Mouse (Mus musculus) kidney, postnatal 0 days (tissue): ENCODE measurements around the gene Ttll9. TPM values are rescaled to one million over a fixed set of nuclear protein-coding genes. Genes with fewer than 3 reads are reported as not detected.

Experiments used
- ATAC-seq: fragments of 200-750 bp; cut with Nextera tagmentation; replicated peaks from 2 replicates; pipeline ENCODE4 v1.8.0; 2017; ENCODE audit warnings: low read depth, moderate number of reproducible peaks, moderate TSS enrichment, moderate library complexity; ENCODE audit not compliant: low FRiP score
- DNase-seq: peaks from one replicate; pipeline ENCODE4 v3.0.0-alpha.2; 2016; ENCODE audit warnings: low spot score
- H3K27ac ChIP-seq: fragments of 300-500 bp; sonication (generic); 2 replicates; pipeline ENCODE4 v1.5.1; 2014; ENCODE audit warnings: mild to moderate bottlenecking
- H3K27me3 ChIP-seq: fragments of 300-500 bp; sonication (generic); 2 replicates; pipeline ENCODE4 v1.6.1; 2014; ENCODE audit warnings: low read length, mixed read lengths; ENCODE audit not compliant: insufficient read depth
- H3K36me3 ChIP-seq: fragments of 300-500 bp; sonication (generic); 2 replicates; pipeline ENCODE4 v1.6.1; 2014; ENCODE audit warnings: low read length, mixed read lengths; ENCODE audit not compliant: insufficient read depth
- H3K4me1 ChIP-seq: fragments of 300-500 bp; sonication (generic); replicated peaks from 2 replicates; pipeline ENCODE4 v1.6.1; 2014; ENCODE audit warnings: antibody characterized with exemption, low read length, mixed read lengths; ENCODE audit not compliant: insufficient read depth
- H3K4me2 ChIP-seq: fragments of 300-500 bp; sonication (generic); 2 replicates; pipeline ENCODE4 v1.6.1; 2014; ENCODE audit warnings: mild to moderate bottlenecking, low read length, moderate library complexity, mixed read lengths
- H3K4me3 ChIP-seq: fragments of 300-500 bp; sonication (generic); replicated peaks from 2 replicates; pipeline ENCODE4 v1.5.1; 2014; ENCODE audit warnings: low read depth, low read length
- H3K9ac ChIP-seq: fragments of 300-500 bp; sonication (generic); 2 replicates; pipeline ENCODE4 v1.6.1; 2014; ENCODE audit warnings: low read depth, low read length
- H3K9me3 ChIP-seq: fragments of 300-500 bp; sonication (generic); replicated peaks from 2 replicates; pipeline ENCODE4 v1.6.1; 2016; ENCODE audit warnings: low read length, inconsistent platforms, mixed read lengths
- CTCF ChIP-seq: IDR thresholded peaks from 2 replicates; pipeline ENCODE4 v1.5.1; 2016; ENCODE audit warnings: antibody characterized with exemption, low read depth, mild to moderate bottlenecking, moderate library complexity
- WGBS: fragments of 180-500 bp; shearing (Covaris S2); extraction: QIAGEN DNeasy Blood & Tissue Kit; methylation state at CpG from one replicate; pipeline ENCODE4 v1.1.7; 2014; 5-methylcytosine and 5-hydroxymethylcytosine counted together
- polyA plus RNA-seq: library from polyadenylated mRNA; unstranded; fragments of >200 nt; fragmentation: Nextera tagmentation; extraction: Ambion mirVana; gene quantifications from 2 replicates; pipeline ENCODE4 v1.2.1, GENCODE M21; 2015

The Ttll9 gene
- polyA plus RNA-seq, 1 experiment from 2014 or later: 0.75 TPM

- Histone ChIP-seq H3K27ac (no peak overlapping the region), H3K4me2 (no peak overlapping the region), H3K36me3 (no peaks in the 10 kb centered on the region), H3K9me3 (no peaks in the 10 kb centered on the region), H3K27me3 (peaks cover 20% of the 10 kb centered on the region), H3K9ac (no peak overlapping the region), H3K4me3 (no peak overlapping the region), H3K4me1 (peaks cover 9% of the 10 kb centered on the region; the same call in 1 of the 2 replicates)
- ATAC-seq (no peak), DNase-seq (no peak)
- TF ChIP-seq CTCF: no peak
- 55% methylated on average over 9 of the region's 9 CpGs for WGBS
Observed at GRCm38 (mm10) chr2:152944013-152944412, 18.3 kb upstream of the Ttll9 start.

- Histone ChIP-seq H3K27me3 (peaks cover 22% of the 10 kb centered on the region), H3K9ac (no peak overlapping the region), H3K4me3 (no peak overlapping the region), H3K27ac (no peak overlapping the region), H3K36me3 (no peaks in the 10 kb centered on the region), H3K9me3 (no peaks in the 10 kb centered on the region), H3K4me2 (no peak overlapping the region), H3K4me1 (peaks cover 9% of the 10 kb centered on the region)
- ATAC-seq: no peak
- TF ChIP-seq CTCF: no peak
- DNase-seq: no peak
- WGBS: 52% methylated on average over 7 of the region's 7 CpGs
Observed at GRCm38 (mm10) chr2:152947098-152947497, 15.2 kb upstream of the Ttll9 start.

GRCm38 (mm10) chr2:152948438-152949020 is 13.8 kb upstream of the Ttll9 start:
- H3K4me1 ChIP-seq: peaks cover under 1% of the 10 kb centered on the region
- no peak for DNase-seq
- WGBS: 87% methylated on average over 5 of the region's 5 CpGs

GRCm38 (mm10) chr2:152950358-152951064 is 11.8 kb upstream of the Ttll9 start:
- H3K9me3 ChIP-seq: no peaks in the 10 kb centered on the region
- peaks cover 6% of the 10 kb centered on the region; the same call in 1 of the 2 replicates for H3K27me3 ChIP-seq
- no peak for TF ChIP-seq CTCF
- WGBS: 35% methylated on average over 11 of the region's 11 CpGs
- H3K27ac ChIP-seq: no peak overlapping the region
- peak overlapping the region; percentile 99 for H3K4me2 ChIP-seq
- no peaks in the 10 kb centered on the region; the same call in none of the 2 replicates for H3K4me1 ChIP-seq
- DNase-seq: no peak
- no peaks in the 10 kb centered on the region for H3K36me3 ChIP-seq
- H3K4me3 ChIP-seq: peak overlapping the region; percentile 66
- 0 out of 2 replicates have a peak, but pooled peaks have one; percentile 18 for ATAC-seq
- 0 out of 2 replicates have a peak overlapping the region, but pooled peaks have one; percentile 13 for H3K9ac ChIP-seq

More at GRCm38 (mm10) chr2:152948438-152949020, 13.8 kb upstream of the Ttll9 start:
- no peak overlapping the region for H3K4me3 ChIP-seq
- ATAC-seq: no peak
- H3K27ac ChIP-seq: no peak overlapping the region
- TF ChIP-seq CTCF: no peak
- H3K27me3 ChIP-seq: peaks cover 15% of the 10 kb centered on the region
- no peaks in the 10 kb centered on the region for H3K9me3 ChIP-seq
- H3K4me2 ChIP-seq: no peak overlapping the region
- no peak overlapping the region for H3K9ac ChIP-seq
- no peaks in the 10 kb centered on the region for H3K36me3 ChIP-seq

- ATAC-seq: peak; percentile 41
- Histone ChIP-seq H3K4me3 (peak within 1 kb of the TSS; percentile 66), H3K9me3 (no peaks in the 10 kb centered on the region), H3K9ac (peak within 1 kb of the TSS; percentile 61; the same call in 1 of the 2 replicates), H3K4me1 (no peaks in the 10 kb centered on the region; the same call in none of the 2 replicates), H3K36me3 (no peaks in the 10 kb centered on the region), H3K27ac (peak within 1 kb of the TSS; percentile 42; the same call in 1 of the 2 replicates), H3K27me3 (peaks cover 6% of the 10 kb centered on the region; the same call in 1 of the 2 replicates), H3K4me2 (peak within 1 kb of the TSS; percentile 99)
- TF ChIP-seq CTCF: no peak
- no peak for DNase-seq
- WGBS: under 1% methylated on average over 41 of the region's 54 CpGs
Observed at GRCm38 (mm10) chr2:152951065-152951849, 11.0 kb upstream of the Ttll9 start, which contains the start of gene Dusp15. Gene Dusp15 (minus strand): TSS chr2:152951698.
